ENCODE assay signal across 8 mouse cellular contexts in genomic region chr15:7084780-7085497, GRCm38 (mm10). TPM values are rescaled to one million over a fixed set of nuclear protein-coding genes. Genes with fewer than 3 reads are reported as not detected.
DNase-seq lines count a peak whose midpoint lies in the region; ATAC-seq and TF ChIP-seq lines count a peak whose summit lies in the region.

No protein-coding gene starts in this region.

- H3K27ac ChIP-seq in gastrocnemius, adult 2 months: peak overlapping the region; percentile 40
- H3K27ac ChIP-seq in limb, embryonic 15.5 days: no peak overlapping the region
- peak overlapping the region; percentile 12; the same call in 1 of the 2 replicates for H3K27ac ChIP-seq in stomach, embryonic 16.5 days (ENCODE audit: low read length)

- peaks cover 9% of the 10 kb centered on the region for H3K4me1 ChIP-seq in limb, embryonic 15.5 days
- peaks cover 6% of the 10 kb centered on the region; the same call in 1 of the 2 replicates for H3K4me1 ChIP-seq in stomach, embryonic 16.5 days (ENCODE audit: control insufficient read depth, insufficient read depth, low read length)

- H3K9me3 ChIP-seq in limb, embryonic 15.5 days: no peaks in the 10 kb centered on the region
- H3K9me3 ChIP-seq in stomach, embryonic 16.5 days (replicated peaks; ENCODE audit: control insufficient read depth, low read length): no peaks in the 10 kb centered on the region

- no peak overlapping the region for H3K9ac ChIP-seq in limb, embryonic 15.5 days
- H3K9ac ChIP-seq in stomach, embryonic 16.5 days (ENCODE audit: low read length): 0 out of 2 replicates have a peak overlapping the region, but pooled peaks have one; percentile 12

- DNase-seq in gastrocnemius, adult 2 months: peak; percentile 33
- no peak for DNase-seq in gastrocnemius, adult 8-10 months (ENCODE audit: low spot score in 2 of 2)
- peak; percentile 37 to 65 for DNase-seq in right cerebral cortex, postnatal 10 days (ENCODE audit: low spot score in 2 of 2)
- no peak for DNase-seq in right cerebral cortex, postnatal 25 days
- no peak for DNase-seq in ovary, postnatal 36 days (ENCODE audit: low spot score)
- no peak for DNase-seq in embryo, embryonic 9.5 days (ENCODE audit: extremely low spot score)

- 0 out of 2 replicates have a peak, but pooled peaks have one; percentile 46 for ATAC-seq in limb, embryonic 15.5 days (ENCODE audit: insufficient number of reproducible peaks, low FRiP score, low TSS enrichment, low read depth)
- ATAC-seq in stomach, embryonic 16.5 days (ENCODE audit: insufficient read depth, low FRiP score): peak; percentile 42; the same call in 1 of the 2 replicates

- H3K36me3 ChIP-seq in limb, embryonic 15.5 days: no peaks in the 10 kb centered on the region
- no peaks in the 10 kb centered on the region for H3K36me3 ChIP-seq in stomach, embryonic 16.5 days (ENCODE audit: control insufficient read depth, insufficient read depth, low read length)

- 21% methylated on average over 8 of the region's 8 CpGs for WGBS in limb, embryonic 15.5 days
- WGBS in stomach, embryonic 16.5 days: 27% methylated on average over 8 of the region's 8 CpGs

- no peaks in the 10 kb centered on the region for H3K27me3 ChIP-seq in limb, embryonic 15.5 days
- H3K27me3 ChIP-seq in stomach, embryonic 16.5 days (ENCODE audit: control insufficient read depth, insufficient read depth, low read length): no peaks in the 10 kb centered on the region

- TF ChIP-seq CTCF in gastrocnemius, adult 2 months (IDR thresholded peaks at IDR 0.05): no peak

- H3K4me3 ChIP-seq in gastrocnemius, adult 2 months: no peak overlapping the region
- H3K4me3 ChIP-seq in limb, embryonic 15.5 days: no peak overlapping the region
- H3K4me3 ChIP-seq in stomach, embryonic 16.5 days (replicated peaks; ENCODE audit: low read length): no peak overlapping the region

- intact Hi-C loops in gastrocnemius, adult 2 months (cut with DNase I): no loop called here

- no peak overlapping the region for H3K4me2 ChIP-seq in limb, embryonic 15.5 days
- H3K4me2 ChIP-seq in stomach, embryonic 16.5 days (ENCODE audit: low read depth, low read length): 0 out of 2 replicates have a peak overlapping the region, but pooled peaks have one; percentile 3

RNA-seq across cellular contexts. Expression of gene Lifr, which starts 5.5 kb away (rescaled TPM):
- 10 to 100 TPM; 66.2 to 83.3 TPM for total RNA-seq in gastrocnemius, adult 2 months (2021)
- 10 to 100 TPM; 46.8 to 78.5 (median 60.2) TPM for total RNA-seq in gastrocnemius, adult 8-10 months (2022)
- polyA plus RNA-seq in limb, embryonic 15.5 days (2015; fragmentation: Nextera tagmentation; extraction: Ambion mirVana): 14.3 and 16.7 TPM in 2 replicates
- 16.9 and 20.4 TPM in 2 replicates for polyA plus RNA-seq in stomach, embryonic 16.5 days (2015; fragmentation: Nextera tagmentation; extraction: Ambion mirVana)

Comparison
In these comparisons a context has a peak if more than half of its experiments do, and no peak if none do; other contexts are left out.
1. DNase-seq: peak in gastrocnemius, adult 2 months (single experiment) and right cerebral cortex, postnatal 10 days (2 of 2); none in gastrocnemius, adult 8-10 months (0 of 2), right cerebral cortex, postnatal 25 days (single experiment), ovary, postnatal 36 days (single experiment) and embryo, embryonic 9.5 days (single experiment).